Mouse (Mus musculus): ENCODE results near the gene Nup107.

Nup107 gene

DNA sequence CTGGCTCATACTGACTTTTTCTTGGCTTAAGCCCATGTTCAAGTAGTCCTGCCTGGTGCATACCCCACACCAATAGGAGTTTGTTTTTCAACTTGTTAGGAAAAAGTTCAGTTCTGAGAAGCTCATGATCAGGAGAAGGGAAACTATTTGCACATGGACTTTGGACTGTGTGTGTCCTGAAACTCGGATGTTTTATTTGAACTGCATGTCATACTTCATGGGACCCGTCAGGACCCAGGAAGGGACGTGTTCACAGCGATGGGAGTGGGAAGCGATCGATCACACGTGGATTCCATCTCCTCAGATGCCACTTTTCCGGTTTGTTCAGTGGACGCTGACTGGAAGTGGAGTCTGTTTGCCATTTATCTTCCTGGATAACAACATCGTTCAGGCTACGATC lies 7.3 kb upstream of the Nup107 start:
- DNase-seq: no peak

- peak; percentile 53 for DNase-seq
Observed at GRCm38 (mm10) chr10:117798436-117799035, 6.0 kb upstream of the Nup107 start.

DNA sequence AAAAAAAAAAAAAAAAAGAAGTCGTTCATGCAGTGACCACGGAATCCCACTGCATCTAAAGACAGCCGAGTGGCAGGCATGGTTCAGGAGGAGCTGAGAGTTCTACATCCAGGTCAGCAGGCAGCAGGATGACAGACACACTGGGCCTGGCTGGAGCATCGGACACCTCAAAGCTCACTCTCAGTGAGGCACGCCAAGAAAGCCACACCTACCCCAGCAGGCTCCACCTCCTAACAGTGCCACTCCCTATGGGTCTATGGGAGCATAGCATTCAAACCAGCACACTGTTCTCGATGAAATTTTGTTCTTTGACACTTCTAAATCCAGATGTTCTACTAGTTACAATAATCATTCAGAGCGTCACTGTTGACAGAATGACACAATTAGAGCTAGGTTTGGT lies 5.2 kb upstream of the Nup107 start:
- peak; percentile 52 for DNase-seq

- no peak for DNase-seq
Observed at GRCm38 (mm10) chr10:117797106-117797505, 4.6 kb upstream of the Nup107 start.

DNA sequence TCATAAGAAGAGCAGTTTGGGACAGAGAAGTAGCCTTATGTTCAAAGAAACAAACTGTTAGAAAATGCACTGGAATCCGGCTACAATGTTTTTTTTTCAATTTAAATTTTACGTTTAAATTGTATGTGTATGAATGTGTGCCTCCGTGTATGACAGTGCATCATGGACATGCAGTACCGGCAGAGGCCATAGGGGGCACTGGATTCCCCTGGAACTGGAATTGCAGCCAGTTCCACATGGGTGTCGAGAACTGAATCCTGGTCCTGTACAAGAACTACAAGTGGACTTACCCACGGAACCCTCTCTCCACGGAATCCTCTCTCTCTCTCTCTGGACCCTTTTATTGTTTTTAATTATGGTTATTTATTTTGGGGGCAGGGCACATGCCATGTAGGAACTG lies 3.7 kb upstream of the Nup107 start:
- peak; percentile 71 for DNase-seq

DNA sequence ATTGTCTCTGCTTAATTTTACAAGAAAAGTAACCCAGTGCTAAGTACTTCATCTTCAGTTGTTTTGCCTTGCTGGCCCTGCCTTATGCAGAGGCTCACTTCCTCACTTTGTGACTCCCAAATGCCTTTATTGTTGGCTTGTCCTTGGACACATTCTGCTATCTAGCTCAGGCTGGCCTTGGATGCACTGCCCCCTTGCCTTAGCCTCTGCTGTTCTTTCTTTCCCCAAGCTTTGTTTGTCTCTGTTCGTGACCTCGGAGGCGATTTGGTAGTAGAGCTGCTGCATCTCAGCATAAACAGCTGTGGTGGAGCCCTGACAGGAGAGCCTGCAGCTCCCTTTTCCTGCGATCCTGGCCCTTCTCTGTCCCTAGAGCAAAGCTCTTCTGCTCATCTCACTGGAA lies 2.7 kb upstream of the Nup107 start:
- DNase-seq: no peak

- DNase-seq: no peak
Observed at GRCm38 (mm10) chr10:117793436-117794030, 1.0 kb upstream of the Nup107 start.

DNA sequence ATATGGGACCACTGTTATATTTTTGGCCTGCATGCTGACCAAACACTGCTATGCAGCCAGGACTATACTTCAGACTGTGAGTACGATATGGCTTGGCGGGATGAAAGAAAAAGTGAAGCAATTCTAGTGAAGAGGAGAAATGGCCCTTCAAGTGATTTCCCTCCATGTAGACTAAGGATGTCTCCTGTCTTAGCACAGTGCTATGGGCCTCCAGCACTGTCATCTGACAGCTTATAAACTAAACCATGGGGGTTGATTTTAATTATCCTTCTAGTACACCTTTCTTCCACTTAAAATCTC lies 1.4 kb downstream of the Nup107 start:
- DNase-seq: no peak

- no peak for DNase-seq
Observed at GRCm38 (mm10) chr10:117790421-117791170, 1.9 kb downstream of the Nup107 start.

GRCm38 (mm10) chr10:117790011-117790410 lies 2.5 kb downstream of the Nup107 start:
- no peak for DNase-seq

DNA sequence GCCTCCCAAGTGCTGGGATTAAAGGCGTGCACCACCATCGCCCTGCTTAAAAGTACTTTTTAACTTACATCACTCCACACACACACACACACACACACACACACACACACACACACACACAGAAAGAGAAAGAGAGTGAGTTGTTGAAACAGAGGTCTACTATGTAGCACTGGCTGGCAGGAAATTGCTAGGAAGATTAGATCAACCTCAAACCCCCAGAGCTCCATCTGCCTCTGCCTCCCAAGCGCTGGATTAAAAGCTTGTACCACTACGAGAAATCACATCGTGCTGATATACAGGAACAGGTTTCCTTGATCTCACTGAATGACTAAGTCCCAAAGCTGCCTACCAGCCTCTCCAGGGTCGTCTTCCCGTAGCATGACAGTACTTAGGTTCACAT lies 7.9 kb downstream of the Nup107 start:
- DNase-seq: peak; percentile 30

- DNase-seq: no peak
Observed at GRCm38 (mm10) chr10:117783786-117784420, 8.6 kb downstream of the Nup107 start.

DNA sequence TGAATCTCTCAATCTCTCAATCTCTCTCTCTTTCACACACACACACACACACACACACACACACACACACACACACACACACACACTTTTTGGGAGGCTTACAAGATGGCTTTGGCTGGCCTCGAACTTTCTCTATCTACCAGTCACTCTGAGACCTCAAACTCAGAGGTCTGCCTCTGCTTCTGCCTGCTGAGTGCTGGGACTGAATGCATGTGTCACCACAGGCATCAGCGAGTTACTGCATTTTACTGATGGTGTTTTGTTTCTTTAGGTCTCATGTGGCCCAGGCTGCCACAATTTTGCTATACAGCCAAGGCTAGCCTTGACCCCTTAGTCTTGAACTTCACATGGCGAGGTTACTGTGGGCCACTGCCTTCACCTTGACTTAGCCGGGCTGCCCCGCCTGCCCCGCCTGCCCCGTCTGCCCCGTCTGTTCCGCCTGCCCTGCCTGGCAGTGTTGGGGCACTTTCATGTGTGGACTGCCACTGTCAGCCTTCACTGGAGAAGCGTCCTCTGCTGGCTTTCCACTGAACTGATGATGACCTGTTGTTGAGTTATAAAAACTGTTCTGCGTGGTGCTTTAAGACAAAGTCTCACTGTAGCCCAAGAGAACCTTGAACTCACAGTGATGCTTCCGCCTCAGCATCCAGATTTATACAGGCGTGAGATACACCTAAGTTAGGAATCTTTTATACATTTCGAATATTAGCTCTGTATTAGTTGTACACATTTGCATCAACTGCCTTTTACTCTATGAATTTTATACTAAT lies 9.8 kb downstream of the Nup107 start:
- no peak for DNase-seq

GRCm38 (mm10) chr10:117782056-117782455 lies 10.4 kb downstream of the Nup107 start:
- DNase-seq: no peak

DNA sequence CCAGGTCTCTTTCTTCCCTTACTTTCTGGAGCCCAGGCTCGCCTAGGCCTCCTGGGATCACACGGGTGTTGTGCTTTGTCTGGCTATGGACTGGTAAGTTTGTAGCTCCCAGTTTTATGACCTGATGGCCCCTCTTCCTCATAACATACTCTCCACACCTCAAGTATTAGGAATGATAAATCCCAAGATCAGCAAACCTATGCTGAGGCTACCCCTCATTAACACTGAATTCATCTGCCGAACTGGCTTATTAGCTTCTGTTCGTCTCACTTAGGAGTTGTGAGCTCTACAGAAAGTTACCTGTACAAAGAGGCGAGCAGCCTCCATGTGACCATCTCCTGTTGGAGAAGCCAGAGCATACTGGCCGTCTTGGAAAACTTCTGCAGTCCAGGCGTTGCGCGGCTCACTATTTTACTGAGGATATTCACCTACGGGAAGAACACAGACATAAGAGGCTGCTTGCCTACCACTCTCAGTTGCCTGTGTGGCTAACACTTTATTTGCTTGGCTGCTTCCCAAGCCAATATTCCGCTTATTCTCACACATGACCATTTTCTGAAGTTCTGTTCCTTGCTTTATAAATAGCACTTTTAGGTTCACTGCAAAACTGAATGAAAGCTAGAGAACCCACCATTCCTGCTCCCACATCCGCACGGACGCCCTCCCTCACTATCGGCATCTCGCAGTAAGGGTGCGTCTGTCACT lies 11.3 kb downstream of the Nup107 start:
- DNase-seq: no peak

DNA sequence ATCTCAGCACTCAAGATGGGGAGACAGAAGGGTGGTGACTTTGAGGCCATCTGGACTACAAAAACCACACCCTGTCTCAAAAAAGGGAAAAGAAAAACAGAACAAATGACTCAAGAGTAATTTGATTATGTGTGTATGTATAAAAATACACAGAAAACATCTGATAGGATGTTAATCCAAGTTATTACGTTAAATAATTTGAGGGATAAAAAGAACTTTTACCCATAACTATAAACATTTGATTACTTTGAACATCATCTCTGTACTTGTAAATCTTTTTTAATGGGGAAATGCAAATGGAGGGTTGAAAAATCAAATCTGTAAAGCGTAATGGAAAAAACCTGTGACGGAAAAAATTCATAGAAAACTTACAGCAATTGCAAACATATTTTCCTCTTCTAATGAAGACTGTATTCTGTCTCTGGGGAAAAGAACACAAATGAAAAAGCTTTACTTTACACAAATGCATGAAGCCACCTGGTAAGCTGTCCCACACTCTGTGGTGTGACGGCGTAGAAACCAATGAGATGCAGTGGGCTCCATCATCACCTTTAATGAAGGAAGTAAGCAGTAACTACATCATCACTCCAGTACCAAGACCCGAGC lies 12.1 kb downstream of the Nup107 start:
- DNase-seq: no peak

DNA sequence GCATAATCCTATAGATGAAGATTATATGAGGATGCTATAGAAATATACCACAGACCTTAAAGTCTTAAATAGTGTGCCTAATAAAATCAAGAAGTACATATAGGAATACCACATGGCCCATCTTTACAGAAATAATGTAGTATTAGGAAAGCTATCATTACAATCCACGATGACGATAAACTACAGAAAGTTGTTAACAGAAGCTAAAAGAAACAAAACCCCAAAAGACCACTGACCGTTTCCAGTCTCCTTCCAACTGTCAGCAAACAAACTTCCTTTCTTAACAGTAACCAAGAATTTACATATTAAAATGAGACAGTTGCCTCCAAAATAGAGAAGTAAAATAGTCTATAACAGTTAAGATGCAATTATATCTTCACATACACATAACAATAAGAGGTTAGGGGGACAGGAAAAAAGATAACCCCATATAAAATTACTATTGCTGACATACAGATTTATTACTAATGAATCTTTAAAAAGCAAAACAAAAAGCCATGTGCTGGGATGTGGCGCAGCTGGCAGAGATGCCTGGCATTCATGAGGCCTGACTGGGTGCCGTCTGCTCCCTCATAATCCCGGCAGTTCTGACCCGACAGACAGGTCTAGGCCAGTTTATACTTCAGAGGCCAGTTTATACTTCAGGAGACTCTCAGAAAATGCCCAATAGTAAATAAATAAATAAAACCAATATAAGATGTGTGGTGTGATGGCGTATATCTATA lies 12.8 kb downstream of the Nup107 start:
- no peak for DNase-seq

DNA sequence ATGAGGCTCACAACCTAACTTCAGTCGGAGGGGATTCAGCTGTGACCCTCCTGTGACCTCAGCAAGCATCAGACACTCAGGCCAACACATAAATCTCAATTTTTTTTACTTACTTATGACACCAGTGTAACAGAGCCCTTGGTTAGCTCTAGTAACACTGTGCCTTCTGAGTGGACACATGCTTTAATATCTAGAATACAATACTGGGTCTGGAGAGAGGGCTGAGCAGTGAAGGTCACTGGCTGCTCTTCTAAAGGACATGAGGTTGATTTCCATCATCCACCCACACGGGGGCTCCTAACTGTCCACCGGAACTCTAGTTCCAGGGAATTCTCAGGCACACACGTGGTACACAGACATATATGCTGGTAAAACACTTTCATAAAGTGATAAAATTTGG lies 13.6 kb downstream of the Nup107 start:
- DNase-seq: no peak

- no peak for DNase-seq
Observed at GRCm38 (mm10) chr10:117778328-117778910, 14.1 kb downstream of the Nup107 start.

- DNase-seq: no peak
Observed at GRCm38 (mm10) chr10:117777501-117778327, 14.8 kb downstream of the Nup107 start.
